Mouse (Mus musculus) WW6 (cell line): ENCODE data around the gene Pde5a.

Experiments used
- DNase-seq: peaks from one replicate; pipeline ENCODE4 v3.0.0-alpha.2; 2013; ENCODE audit warnings: low read depth, low spot score

Pde5a gene

DNA sequence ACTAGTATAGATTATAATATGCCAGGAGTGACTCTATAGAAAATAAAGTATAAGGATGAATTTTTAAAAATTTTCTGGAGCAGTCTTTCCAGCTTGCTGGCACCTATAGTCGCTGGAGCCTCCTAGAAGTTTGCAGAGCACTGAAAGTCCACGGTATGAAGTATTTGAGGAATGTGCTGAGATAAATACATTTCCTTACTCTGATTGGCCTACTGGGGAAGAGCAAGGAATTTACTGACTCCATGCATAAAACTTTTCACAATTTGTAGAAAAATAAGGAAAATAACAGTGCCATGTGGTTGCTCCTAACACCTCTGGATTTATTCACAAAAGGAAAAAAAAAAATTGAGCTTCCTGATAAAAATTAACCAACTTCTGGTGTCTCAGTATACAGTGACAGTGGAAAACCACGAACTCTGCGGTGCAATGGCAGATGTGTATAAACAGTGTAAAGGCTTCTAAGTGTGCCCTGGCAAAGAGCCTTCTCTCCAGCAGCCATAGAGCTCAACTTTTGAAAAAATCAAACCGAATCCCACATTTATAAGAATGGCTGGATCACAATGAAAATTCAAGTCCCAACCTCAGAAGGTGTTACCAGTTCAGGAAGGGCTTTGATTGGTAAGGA, 119.8 kb downstream of the Pde5a start:
- DNase-seq: no peak

DNA sequence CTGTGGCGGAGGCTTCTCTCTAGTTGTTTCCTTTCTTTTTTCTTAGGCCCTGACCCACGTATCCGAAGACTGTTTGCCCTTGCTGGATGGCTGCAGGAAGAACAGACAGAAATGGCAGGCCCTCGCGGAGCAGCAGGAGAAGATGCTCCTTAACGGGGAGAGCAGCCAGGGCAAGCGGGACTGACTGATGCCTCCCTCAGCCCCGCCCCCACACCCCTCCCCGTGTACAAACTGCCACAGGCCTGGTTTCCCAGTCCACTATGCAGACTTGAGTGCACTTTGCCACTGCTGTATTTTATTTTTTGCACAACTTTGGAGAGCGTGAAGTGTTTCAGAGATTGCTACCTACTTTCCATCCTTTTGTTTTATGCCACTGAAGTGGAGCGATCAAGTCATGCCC, 126.4 kb downstream of the Pde5a start:
- DNase-seq: no peak

DNA sequence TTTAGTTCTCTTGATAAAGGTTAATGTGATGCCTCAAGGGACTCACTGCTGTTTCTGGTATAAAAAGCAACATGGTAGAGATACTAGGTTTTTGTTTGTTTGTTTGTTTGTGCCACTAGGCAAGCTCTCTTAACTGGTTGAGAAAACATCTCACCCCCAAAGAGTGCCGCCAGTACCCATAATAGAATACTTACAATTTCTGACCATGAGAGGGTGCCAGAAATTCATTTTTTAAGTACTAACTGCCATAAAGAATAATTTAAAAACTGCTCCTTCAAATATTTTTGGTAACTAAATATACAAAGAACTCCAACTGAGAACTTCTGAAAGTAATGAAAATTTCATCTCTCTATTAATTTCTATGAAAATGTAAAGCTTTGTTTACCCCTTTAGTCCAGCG, 131.1 kb downstream of the Pde5a start:
- no peak for DNase-seq

DNA sequence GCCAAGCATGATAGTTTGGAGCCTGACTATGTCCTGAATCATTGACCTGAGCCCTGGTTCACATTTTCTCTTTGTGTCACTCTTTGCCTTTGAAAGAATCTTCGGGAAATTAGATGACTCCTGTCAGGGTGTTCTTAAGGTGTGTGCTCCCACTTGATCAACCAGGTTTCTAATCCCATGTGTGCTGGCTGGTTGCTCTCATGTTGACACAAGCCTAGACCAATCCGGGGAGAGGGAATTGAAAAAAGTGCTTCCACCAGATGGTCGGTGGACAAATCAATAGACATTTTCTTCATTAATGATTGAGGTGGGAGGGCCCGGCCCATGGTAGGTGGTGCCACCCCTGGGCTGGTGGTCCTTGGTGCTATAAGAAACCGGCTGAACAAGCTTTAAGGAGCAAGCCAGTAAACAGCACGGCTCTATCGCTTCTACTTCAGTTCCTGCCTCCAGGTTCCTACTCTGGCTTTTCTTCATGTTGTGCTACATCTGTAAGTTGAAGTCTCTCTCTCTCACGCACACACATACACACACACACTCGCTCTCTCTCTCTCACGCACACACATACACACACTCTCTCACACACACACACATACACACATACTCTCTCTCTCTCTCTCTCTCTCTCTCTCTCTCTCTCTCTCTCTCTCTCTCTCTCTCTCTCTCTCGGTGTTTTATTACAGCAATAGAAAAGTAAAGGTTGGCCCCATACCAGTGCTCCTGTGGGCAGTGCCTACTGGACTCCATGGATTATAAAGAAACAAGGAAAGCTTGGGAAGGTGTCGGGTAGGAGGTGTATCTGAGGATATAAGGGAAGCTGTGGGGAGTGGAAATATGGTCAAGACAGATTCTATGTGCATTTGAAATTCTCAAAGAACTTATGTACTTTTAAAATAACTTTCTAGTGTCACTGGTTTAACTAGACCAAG, 132.1 kb downstream of the Pde5a start:
- no peak for DNase-seq

DNA sequence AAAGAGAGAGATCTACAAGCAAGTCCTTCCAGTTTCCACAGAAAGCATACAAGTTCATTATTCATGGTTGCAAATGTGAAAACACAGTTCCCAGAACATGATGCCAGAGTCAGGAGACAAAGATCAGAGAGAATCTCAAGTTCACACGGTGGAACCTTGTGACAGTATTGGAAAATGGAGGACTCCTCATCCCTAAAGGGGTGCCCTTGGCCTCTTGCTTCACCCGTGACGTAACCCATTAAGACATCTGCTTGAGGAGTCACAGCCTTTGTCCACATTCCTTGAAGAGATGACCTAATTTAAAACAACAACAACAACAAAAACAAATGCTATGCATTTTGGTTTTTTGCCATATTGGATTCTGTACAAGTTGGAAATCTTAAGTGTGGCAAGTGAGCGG, 136.3 kb downstream of the Pde5a start:
- DNase-seq: no peak

DNA sequence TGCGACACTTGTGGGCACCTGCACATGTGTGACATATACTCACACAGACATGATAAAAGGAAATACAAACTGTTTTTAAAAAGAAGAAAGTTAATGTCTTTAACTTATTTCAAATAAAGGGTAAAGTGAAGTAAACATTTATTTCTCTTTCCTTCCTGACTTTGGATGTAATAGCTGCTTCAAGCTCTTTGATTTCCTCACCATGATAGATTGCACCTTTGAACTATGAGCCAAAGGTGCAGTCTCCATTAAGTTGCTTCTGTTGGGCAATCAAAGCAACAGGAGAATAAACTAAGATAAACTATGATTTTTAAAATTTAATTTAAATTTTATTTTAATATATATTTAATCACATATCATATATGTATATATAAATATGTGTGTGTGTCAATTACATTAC, 139.5 kb downstream of the Pde5a start:
- DNase-seq: no peak

DNA sequence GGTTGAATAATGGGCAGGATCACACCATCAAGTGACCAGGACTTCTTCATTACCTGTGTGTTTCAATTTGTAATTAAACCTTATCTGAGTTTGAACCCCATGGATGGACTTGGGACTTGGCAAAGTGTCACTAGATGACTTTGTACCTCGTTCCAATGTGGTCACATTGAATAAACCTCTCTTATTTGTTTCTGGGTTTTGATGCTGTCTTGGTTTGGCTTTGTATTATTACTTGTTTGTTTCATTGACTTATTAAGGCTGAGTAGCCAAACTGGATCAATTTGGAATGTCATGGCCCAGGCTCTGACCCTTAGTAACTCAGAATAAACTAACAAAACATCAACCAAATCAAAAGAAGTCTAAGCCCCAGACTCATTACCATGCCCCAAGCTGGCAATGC, 142.8 kb downstream of the Pde5a start:
- no peak for DNase-seq

DNA sequence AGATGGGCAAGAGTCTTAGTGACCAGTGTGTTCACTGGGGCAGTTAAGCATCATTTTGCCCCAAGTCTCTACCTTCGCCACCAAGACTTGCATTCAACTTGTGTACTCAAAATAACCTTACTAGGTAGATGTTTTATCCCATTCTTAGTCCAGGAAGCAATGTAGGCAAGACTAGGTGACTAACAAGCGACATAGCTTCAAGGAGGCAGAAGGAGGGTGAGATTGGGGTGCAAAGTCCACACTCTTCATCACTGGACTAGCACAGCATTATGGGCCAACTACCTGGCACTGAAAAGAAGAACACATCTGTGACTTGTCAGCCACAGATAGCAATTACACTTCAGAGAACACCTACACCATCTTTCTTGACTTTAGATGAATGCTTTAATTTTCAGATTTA, 148.1 kb downstream of the Pde5a start:
- DNase-seq: no peak

DNA sequence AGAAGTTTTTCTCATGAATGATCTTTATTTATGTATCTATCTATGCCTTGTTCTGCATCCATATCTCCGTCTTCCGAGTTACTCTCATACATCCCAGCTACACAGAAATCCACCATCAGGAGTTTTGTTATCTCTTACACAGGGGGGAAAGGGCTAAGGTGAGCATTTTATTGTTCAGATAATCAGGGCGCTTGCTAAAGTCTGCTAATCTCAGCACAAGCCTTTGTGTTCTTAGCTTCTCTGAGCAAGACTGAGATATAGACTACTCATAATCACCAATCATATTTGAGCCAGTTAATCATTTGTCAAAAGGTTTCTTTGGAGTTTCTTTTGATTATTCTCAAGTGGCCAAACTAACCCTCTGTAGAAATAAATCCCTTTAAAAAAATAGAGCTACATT, 148.8 kb downstream of the Pde5a start:
- DNase-seq: no peak

DNA sequence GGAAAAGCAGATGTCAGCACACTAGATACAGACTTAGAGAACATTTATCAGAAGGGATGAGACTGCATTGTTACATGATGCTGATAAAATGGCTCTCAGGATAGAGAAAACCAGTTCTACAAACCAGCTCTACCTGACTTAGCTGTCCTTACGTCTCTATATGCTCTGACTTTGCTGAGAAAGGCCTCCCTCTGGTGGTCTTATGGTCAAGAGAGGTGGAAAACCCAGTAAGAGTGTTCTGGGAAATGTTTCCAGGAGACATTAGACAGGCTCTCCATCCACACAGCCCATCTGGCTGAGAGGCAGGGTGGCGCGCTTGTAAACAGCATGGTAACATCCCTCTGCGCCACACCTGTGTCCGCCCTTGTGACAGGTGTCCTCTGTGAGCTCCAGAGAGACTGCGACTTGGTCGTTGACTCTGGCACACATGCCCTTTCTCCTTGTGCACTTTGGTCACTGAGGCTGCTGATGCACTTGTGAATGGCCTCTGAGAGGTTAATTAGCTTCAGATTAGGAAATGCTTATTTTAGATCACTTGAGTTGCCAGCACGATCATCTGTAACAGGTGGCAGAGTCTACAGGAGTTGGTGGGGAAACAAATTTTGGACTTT, 150.1 kb downstream of the Pde5a start:
- no peak for DNase-seq

DNA sequence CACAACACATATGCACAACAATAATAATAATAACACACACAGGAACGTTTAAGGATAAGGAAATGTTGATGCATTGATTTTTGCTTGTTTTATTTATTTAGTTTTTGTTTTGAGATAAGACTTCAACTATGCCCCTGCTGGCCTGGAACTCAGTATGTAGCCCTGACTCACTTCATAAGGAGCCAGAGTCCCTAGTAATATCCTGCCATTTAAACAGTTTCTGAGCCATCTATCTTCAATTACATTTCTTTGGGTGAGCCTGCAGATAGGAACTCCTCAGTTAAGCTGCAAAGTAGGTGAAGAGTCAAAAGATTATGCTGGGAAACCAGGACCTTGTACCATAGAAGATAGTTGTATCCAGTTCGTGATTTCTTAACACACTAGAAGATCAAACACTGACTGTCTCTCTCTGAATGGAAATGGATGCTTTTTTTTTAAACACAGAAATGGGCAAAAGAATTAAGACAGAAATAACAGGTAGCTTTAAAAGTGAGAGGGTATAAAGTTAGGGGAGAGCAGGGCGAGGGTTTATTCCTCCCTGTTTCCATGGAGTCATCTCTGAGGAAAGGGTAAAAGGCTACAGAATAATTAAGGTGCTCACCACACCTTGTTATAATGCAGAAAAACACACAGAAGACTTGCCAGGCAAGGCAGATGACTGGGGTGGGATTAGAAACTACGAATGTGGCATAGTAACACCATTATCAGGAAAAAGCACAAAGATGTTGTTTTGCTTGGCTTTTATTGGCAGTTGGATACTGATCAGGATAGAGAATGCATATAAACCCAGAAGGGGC, 159.0 kb downstream of the Pde5a start:
- no peak for DNase-seq

DNA sequence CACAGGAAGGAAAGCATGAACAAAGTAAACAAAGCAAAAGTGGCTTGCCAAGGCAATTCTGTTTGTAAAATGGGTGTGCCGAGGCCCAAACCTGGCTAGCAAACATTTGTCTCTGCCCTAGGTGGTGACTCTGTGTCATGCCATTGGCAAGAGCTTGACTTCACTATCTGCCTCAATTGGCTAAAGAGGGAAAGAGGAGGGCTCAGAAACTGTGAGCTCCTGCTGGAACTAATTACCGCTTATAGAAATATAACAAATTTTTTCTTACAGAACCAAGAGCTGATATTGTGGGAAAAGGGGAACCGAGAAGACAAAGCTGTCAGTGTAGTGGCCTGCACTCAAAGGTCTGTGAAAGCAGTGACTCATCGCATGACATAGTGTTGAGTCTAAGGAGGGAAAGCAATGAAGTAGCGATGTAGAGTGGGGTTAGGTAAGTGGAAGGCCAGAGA, 159.6 kb downstream of the Pde5a start:
- no peak for DNase-seq

DNA sequence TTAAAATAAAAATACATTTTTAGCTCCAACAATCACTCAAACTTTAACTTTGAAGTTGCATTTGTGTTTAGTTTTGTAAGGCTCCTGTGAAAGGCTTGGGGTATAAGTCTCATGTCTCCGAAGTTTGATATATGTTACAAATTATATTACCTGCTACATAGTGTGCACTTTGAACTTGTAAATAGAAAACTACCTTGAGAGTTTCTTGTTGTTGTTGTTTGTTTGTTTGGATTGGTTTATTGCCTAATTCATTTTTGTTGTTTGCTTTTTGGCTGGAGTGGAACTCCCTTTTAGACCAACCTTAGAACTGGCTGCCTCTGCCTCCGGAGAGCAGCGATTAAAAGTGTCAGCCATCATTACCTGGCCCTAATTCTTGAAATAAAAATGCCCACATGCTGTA, 166.0 kb downstream of the Pde5a start, which contains the start of gene Fabp2:
Gene Fabp2 (plus strand): TSS at position 301 of the 400 bp plus-strand sequence.
- no peak for DNase-seq

DNA sequence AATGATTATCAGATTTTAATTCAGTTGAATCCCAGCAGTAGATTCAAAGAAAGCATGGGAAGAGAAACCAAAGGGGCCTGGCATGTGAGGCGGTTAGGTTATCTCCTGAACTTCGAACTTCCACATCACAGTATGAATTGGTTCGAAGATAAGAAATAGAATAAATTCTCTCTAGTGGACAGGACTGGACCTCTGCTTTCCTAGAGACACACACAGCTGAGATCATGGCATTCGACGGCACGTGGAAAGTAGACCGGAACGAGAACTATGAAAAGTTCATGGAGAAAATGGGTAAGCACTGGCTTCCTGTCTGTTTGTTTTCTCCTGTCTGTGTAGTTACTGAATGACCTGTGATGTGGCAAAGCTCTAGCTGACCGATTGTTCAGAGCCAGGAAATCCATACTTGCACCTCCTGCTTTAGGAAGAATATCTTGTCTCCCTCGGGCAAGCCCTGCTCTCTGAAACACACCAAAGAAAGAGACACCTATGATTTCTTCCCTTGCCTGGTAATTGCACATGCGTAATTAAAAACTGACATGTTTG, 166.5 kb downstream of the Pde5a start:
- DNase-seq: no peak

DNA sequence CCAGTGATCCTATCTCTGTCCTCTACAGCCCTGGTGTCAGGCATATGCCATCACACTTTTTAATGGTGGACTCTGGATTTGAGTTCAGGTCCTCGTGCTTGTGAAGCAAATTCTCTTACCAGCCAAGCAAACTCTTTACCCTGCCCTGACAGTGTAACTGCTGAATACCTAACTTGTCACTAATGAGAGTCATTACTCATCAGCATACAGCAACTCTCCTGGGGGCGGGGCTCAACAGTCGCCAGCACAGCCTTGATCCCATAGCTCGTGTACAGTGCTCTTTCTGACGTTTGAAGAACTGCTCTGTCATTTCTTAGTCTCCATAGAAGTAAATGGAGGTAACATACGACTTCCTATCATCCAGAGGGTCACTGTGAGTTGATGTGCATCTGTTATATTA, 169.5 kb downstream of the Pde5a start:
- no peak for DNase-seq

DNA sequence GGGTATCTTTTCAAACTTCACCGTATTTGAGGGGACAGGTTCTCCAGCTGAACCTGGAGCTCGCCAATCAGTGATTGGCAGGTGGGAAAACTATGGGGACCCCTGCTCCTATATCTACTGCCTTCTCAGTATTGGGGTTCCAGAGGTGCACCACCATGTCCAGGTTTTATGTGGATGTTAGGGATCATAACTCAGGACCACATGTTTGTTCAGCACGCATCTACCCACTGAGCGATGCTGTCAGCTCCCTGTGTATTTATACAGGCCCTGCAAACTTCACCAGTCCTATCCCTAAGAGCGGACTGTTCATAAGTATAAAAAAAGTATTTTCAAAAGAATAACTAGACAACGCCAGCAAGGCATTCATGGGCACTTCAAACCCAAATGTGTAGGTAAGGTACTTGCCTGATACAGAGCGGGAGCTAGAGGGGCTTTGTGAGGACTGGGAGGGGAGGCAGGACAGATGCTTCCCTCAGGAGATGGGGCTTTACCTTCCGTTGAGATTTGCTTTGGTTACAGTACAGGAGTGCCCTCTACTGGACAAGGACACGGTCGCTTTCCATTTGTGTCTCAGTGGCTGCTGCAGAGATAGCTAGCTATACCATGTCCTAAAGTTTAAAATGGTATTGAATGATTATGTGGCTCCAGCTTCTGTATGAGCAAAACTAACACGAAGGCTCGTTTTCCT, 175.1 kb downstream of the Pde5a start:
- no peak for DNase-seq

DNA sequence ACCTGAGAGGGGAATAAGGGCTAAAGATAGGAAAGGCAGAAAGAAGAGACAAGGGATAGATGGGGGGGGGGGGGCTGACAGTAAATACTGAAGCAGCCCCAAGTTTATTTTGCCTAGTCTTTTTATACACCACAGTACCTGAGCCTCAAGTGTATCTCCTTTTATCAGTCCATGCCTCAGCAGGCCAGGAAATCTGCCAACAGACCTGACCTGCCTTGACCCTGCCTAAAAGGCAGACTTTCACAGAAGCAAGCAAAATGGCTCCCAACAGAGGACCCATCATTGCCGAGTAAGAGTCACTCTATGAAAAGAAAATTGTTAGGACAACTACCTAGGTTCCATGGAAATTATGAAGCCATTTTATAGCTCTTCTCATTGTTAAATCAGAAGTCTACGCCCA, 179.1 kb downstream of the Pde5a start:
- DNase-seq: no peak
